Mouse (Mus musculus): ENCODE measurements around the gene Fam117a. TPM values are rescaled to one million over a fixed set of nuclear protein-coding genes. Genes with fewer than 3 reads are reported as not detected.

Gene Fam117a
- total RNA-seq, 1 experiment from 2014 or later, result 21.4 TPM

DNA sequence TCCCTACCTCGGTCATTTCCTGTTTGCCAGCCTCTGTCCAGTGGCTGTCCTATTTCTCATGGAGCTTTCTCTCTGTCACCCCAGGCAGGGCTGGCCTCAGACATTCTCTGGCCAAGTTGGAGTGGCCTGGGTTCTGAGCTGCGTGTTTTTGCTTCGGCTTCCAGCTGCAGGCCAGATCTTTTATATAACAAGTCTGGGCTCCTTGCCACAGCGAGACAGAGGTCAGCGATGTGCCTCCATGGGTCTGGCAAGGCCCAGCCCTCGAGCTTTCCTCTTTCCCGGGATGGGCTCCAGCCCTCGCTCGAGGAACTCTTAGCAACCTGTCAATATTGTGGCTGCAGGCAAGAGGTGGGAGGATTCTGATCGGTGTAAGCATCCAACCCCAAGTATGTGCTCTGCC is 28.8 kb downstream of the Fam117a start:
- DNase-seq, result peak; percentile 83

DNA sequence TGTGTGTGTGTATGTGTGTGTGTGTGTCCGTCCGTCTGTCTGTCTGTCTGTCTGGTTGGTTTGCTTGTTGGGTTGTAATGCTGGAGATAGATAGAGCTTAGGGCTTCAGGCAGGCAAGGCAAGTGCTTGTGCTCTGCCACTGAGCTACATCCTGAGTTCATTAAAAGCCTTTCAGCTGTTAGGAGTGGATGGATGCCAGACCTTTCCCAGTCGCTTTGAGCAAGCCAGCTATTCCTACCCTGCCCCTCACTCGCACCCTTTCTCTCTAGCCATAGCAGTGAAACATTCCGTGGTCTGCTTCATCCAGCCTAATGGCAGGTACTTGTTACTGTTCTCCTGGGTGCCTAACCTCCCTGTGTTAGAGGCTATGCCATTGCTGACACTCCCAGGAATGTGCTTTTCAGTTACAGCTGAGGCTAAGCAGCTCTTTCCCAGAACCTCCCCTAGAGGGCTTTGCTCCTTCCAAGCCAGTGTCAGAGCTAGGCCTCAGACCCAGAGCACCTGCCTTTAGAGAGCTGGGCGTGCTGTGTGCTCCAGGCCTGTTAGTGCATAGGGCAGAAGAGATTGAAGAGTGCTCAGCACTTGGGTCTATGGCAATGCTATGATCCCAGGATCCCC is 29.6 kb downstream of the Fam117a start:
- DNase-seq, result no peak

DNA sequence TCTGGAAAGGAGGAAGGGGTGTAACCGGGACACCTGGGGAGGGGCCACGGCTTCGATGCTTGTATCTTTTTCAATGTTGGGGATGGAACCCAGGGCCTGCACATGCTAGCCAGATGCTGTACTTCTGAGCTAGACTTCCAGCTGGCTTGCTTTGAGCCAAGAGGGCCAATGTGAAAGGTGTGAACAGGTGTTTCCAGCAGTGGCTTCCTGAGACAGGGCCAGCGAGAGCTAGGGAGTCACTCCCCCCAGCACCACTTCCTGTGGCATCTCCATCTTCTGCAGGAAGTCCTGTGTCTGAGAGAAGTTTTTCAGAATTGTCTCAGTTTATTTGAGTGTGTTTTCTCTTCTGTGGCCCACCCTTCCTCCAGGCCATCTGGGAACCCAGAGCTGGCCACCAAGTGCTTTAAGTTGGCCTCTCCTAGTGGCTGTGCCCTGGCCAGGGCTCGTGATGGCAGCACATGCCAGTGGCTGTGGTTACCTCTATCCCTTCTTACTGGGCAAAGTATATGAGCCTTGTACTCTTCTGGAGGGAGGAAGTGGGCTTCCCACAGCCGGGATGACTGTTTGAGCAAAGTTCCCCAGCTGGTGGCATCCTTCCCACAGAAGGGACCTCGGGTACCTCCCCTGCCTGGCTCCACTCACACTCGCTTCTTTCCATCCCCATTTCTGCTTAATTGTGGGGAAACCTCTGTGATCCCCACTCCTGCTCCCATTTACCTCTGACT is 30.4 kb downstream of the Fam117a start:
- no peak for DNase-seq

DNA sequence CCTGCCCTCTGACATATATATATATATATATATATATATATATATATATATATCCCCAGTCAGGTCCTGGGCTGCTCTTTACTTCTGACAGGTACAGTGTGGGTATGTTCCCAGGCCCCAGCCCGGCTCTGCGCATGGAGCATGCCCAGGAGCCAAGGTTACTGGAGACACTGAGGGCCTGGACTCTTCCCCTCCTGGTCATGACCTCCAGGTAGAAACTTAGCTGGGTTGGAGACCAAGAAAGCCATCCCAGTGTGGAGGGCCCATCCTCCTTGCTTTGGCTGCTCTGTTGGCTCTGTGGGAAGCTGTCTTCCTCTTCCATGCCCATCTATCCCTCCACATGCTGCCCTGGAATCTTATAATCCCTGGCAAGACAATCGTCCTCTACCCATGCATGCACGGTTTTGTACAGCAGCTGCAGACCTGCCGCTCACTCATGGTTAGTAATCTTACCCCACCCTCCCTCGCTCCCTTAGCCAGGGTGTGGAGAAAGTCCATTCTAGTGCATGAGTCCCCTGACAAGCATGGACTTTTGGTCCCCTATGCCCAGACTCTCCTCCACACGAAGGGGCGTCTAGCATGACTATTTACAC is 31.5 kb downstream of the Fam117a start:
- DNase-seq, result no peak

DNA sequence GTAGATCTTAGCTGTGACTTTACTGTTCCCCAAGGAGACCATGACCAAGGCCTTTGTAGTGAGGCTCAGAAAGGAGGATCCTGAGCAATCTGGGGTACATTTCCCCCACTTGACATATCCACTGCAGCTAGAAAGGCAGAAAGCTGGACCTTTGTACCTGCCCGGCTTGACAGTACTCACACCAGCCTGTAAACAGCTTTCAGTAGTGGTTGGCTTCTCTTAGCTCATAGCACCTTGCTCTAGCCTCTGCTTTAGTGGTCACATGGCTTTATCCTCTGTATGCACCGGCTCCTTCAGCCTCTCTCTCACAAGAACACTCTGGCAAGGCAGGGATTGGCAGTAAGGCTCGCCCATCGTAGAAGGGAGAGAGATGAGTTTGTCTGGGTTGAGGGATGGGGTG is 32.1 kb downstream of the Fam117a start:
- DNase-seq, result no peak

DNA sequence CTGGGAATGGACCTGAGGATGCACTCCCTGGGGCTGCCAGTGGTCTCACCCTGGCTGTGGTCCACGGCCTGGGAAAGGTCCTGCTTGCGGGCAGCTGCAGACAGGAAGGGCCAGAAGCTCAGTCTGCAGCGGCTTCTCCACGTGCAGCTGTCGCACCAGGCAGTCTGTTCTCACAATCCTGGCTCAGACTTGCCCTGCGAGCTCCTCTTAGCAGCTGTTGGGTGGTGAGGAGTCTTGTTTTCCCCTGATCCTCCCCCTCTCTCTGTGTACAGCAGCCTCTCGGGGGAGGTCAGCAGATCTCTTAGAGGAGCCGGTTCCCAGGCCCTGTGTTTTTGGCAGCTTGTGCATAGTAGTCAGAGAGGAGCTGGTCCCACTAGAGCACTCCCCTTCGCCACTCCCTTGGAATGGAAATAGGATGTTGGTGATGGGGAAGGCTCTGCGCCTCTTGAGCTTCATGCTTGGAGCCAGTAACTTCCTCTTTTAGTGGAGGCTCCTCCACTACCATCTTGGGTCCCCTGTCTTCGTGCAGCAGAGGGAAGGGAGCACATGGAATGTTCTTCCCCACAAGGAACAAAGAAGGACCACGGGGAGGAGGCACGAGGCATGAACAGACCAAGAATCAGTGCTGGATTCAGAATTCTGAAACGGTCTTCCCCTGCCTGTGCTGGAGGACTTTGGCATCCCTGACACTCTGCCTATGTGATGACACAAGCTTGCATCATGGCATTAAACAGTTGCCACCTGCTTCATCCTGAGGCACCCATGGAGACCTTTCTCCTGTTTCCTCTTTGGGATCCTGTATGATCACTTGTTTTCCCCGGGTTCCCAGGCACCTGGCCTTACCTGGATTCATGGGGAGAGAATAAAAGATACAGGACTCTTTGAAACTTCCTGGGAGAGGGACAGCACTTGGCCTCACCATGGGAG is 33.4 kb downstream of the Fam117a start:
- no peak for DNase-seq

DNA sequence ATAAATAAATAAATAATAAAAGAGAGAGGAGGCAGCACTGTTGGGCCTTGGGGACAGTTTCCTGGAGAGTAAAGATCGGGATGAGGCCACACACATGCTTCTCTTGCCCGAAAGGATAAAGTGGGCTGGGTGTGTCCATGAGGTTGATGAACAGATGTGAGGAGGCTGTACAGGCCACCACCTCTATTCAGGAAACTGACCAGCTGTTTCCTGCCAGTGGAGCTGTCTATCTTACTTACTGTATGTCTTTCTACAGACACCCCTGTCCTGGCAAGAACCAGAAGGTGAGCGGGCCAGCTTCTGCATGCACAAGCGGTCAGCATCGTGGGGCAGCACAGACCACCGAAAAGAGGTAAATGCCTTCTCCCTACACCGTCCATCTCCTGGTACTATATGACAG is 34.4 kb downstream of the Fam117a start:
- no peak for DNase-seq

DNA sequence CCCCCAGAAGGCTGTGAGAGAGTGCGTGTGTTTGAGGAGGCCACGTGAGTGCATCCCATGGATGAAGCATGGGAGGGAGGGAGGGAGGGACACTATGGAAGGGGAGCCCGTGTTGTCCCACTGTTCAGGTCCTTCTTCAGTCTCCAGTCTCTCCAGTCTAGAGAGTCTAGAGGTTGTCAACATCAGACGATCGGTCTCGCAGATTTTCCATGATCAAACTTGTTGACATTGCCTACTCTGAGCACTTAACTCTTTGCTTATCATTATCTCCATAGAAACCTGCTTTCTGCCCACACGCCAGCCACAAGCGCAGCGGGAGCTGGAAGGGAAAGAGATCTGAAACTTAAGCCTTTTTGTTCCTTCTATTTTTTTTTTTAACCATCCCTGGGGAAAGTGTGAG is 42.1 kb downstream of the Fam117a start:
- no peak for DNase-seq

DNA sequence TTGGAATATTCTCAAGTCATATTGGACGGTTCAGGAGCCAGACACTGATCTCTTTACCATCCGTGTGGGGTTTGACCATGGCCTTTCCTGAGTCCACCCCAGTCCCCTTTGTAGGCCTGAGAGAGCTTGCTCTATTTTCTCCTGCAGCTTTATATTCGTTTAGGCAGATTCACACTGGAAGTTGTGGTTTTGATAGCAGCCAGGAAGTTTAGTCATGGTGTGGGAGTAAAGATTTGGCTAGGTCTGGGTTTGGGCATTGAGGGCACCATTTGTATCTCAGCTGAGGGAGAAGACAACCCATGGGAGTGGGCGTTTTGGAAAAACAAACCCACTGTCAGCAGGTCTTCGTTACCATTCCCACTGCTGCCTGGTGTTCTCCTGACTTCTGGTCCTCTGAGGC is 42.7 kb downstream of the Fam117a start:
- DNase-seq, result no peak

DNA sequence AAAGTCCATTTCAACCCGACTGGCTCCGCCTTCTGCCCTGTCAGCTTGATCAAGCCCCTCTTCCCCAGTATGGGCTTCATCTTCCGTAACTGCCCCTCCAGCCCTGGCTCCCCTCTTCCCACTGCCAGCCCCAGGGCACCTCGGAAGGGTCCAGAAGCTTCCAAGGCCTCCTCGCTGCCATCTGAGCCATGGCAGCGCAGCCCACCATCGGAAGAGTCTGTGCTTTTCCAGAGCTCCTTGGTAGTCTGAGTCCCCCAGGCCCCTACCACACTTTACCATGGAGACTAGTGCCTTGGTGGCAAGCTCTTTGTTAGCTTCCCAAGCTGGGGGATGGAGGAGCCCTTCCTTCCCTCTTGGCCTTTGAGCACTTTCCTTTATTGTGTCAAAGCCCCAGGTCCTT is 43.9 kb downstream of the Fam117a start:
- DNase-seq, result no peak

DNA sequence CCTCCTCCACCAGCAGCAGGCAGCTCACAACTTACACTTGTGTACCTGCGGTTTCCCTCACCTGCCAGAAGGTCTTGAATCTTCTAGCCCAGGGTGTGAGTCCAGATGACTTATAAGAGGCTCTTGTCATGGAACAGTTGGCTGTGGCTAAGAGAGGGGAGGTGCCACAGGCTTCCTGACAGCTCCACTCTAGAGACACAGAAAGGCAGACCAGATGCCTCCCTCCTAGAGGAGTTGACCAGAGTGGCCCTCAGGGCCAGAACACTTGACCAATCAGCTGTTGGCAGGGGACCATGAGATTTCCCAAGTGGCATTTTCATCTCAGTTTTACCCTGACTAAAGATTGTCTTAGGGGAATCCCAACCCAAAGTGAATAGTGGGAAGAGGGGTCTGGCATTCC is 44.3 kb downstream of the Fam117a start:
- DNase-seq, result no peak

DNA sequence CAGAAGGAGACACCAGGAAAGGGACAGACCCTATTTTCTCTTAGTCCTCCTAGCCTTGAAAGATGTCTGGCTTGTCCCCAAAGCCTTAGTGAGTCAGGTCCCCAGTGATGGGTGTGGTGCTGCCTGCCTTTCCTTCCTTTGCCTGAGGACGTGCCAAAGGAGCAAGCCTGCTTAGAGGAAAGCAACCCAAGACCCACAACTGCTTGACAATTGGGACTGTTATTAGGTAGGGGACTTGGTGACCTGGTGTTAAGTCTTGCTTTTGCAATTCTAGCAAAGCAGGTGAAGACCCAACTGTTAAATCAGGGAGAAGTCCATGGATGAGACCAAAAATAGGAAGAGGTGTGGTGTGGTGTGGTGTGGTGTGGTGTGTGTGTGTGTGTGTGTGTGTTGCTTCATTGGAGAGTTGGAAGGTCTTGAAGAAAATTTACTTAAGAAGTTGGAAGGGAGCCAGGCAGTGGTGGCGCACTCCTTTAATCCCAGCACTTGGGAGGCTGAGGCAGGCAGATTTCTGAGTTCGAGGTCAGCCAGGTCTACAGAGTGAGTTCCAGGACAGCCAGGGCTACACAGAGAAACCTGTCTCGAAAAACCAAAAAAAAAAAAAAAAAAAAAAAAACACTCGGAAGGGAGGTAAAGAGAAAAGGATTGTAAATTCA is 46.6 kb downstream of the Fam117a start:
- no peak for DNase-seq

DNA sequence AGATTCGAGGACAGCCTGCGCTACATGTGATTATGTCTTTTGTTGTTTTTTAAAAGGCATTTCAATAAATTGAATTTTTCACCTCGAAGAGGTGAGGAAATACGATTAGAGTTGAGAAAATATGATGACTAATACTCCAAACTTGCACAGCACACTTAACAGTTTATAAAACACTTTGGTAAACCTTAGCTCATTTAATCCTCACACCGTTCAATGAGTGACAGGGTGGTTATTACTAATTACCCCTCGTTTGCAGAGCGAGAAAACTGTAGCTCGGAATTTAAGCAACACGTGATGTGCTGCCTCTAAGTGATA is 47.1 kb downstream of the Fam117a start:
- no peak for DNase-seq

DNA sequence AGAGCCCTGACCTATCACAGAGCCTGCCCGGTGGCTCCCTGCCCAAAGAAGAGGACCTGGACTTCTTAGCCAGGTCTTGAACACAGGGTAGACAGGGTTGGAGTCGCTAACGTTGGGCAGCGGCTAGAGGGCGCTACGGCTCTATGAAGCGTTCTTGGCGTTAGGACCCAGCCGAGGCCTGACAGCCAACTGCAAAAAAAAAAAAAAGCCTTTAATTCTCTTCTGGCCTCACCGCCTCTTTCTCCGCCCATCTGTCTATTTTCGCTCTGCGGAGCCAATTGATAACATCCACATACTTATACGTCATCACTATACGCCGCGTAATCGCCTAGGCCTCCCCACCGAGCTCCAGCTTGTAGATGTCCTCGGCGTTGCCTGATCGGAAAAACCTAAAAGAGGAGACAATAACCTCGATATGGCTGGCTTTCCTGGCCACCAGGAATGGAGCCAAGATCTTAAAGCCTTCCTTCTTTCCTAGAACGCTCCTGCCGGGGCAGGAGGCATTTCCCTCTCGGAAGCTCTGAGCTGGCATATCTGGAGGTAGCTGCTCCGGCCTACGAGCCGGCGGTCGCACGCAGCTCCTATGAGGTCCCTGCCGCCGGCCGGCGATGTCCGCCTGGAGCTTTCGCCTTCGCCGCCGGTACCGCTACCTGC is 47.6 kb downstream of the Fam117a start, which contains the start of gene Slc35b1:
Gene Slc35b1, plus strand, starts transcription at position 374 of the 654 bp plus-strand sequence.
- DNase-seq, result peak; percentile 94

DNA sequence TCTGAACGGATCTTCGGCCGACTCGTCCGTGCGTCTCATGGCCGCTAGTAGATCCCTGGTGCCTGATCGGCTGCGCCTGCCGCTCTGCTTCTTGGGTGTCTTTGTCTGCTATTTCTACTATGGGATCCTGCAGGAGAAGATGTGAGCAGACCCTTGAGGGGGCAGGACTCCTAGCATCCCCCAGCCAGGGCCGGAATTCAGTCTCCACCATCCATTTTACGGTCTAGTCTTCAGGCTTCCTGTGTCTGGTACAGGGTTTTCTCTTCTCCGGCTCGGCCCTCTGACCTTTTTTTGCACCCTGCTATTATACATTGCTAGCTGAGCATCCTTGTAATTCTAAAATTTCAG is 48.1 kb downstream of the Fam117a start:
- DNase-seq, result no peak

DNA sequence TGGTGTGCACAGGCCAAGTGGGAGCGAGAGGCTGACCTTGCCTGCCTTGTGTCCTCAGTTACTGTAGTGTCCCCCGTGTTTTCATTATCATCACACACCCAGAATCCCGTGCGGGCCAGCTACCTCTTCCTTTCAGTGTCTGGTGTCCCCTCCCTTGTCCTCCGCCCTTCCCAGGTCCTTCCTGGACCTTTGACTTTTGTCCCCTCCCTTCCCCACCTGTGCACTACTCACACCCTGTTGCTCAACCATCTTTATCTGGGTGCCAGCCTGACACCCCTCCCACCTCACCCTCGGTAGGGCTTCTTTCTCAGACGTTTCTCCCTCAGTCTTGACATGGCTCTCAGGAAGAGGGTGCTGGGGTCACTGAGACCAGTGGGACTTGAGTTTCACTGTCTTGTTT is 50.5 kb downstream of the Fam117a start:
- no peak for DNase-seq

DNA sequence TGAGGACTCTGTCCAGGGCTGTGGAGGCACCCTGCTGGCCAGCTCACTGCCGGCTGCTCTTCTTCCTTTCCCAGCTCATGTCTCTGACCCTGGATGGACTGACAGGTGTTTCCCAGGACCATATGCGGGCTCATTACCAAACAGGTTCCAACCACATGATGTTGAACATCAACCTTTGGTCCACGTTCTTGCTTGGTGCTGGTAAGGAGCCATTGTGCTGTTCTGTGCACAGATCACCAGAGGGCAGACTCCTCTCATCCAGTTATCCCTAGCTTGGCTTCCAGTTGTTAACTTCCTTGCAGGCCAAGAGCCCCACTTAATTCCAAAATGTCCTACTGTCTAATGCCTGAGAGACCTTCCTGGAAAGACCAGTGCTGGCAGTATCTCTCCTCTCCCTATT is 52.2 kb downstream of the Fam117a start:
- no peak for DNase-seq

DNA sequence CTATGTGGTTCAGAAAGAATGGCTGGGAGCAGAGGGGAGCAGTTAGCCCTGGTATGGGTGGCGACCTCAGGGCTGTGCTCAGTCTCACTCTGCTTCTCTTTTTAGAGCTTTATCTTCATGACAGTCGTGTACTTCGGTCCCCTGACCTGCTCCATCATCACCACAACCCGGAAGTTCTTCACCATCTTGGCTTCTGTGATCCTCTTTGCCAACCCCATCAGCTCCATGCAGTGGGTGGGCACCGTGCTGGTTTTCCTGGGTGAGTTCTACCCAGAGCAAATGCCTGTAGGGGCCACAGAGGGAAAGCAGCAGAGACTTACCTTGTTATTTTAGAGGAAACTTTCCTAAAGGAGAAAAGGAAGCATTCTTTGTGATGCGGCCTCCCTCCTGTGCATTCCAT is 53.6 kb downstream of the Fam117a start:
- no peak for DNase-seq

DNA sequence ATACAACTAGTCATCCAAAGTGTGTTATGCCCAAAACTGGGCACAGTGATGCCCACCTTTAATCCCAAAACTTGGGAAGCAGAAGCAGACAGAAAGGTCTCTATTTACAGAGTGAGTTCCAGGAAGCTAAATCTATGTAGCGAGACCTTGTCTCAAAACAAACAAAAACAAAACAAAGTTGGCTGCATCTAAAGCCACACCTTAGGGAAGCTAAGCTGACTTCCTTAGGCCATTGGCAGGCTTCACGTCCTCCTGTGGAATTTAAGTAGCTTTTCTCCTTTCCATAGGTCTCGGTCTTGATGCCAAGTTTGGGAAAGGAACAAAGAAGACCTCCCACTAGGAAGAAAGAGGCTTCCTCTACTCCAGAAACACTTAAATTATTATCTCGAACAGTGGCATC is 54.4 kb downstream of the Fam117a start:
- no peak for DNase-seq

DNA sequence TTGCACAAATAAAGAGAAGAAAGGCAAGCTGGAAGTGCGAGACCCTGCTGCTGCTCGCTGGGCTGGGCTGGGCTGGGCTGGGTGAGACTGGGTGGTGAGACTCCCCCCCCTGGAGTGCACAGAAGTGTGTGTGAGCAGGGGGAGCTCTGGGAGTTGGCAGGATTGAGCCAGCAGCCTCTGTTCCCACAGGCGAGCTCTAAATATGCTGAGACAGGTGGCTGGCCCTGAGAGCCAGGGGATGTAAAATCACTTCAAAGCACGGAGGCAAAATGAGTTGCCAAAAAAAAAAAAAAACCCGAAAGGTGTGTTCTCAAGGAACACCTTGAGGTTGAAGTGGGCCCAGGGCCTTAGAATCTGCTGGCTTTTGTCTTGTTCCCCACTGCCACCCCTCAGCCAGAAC is 54.9 kb downstream of the Fam117a start:
- DNase-seq, result no peak

DNA sequence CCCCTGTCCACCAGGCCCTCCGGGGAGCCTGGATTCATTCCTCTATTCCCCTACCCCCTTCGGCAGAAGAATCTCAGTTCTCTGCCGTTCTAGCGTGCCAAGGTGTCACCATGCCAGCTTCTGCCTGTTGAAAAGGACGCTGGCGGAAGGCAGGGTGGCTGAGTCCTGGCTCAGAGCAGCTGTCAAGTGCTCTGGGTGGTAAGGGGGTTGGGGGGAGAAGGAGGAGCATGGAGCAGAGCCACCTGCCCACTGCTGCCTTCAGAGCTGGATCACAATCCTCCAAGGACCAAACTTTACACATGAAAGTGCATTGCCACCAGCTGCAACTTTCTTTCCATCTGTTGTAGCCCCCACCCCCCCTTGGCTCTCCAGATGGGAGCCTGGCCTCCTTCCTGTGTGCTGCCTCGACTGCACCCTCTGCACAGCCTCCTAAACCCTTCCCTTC is 55.4 kb downstream of the Fam117a start:
- DNase-seq, result peak; percentile 63
